Mouse (Mus musculus): ENCODE measurements around the gene St6gal1. TPM values are rescaled to one million over a fixed set of nuclear protein-coding genes. Genes with fewer than 3 reads are reported as not detected.

The St6gal1 gene
- polyA plus RNA-seq, 1 experiment from 2014 or later: 7.7 TPM

GRCm38 (mm10) chr16:23288103-23288502 is 63.6 kb downstream of the St6gal1 start:
- no peak overlapping the region for H3K9ac ChIP-seq (ENCODE audit: low read length)
- H3K36me3 ChIP-seq (ENCODE audit: control insufficient read depth, insufficient read depth, low read length): no peaks in the 10 kb centered on the region
- no peak overlapping the region for H3K27ac ChIP-seq (replicated peaks)
- TF ChIP-seq EP300 (optimal IDR thresholded peaks at IDR 0.05) (no peak), CTCF (IDR thresholded peaks at IDR 0.05; ENCODE audit: low read depth) (no peak)
- no peaks in the 10 kb centered on the region for H3K27me3 ChIP-seq (ENCODE audit: control insufficient read depth, insufficient read depth, low read length)
- 97% methylated on average over 9 of the region's 9 CpGs for WGBS
- H3K4me3 ChIP-seq (ENCODE audit: low read depth, low read length): no peak overlapping the region
- ATAC-seq (ENCODE audit: low FRiP score, low TSS enrichment): no peak
- no peak for DNase-seq (ENCODE audit: low spot score)
- no peaks in the 10 kb centered on the region for H3K9me3 ChIP-seq (ENCODE audit: control insufficient read depth, low read length)
- H3K4me2 ChIP-seq (replicated peaks; ENCODE audit: low read depth): no peak overlapping the region
- H3K4me1 ChIP-seq (replicated peaks; ENCODE audit: control insufficient read depth, insufficient read depth): no peaks in the 10 kb centered on the region

- ATAC-seq (ENCODE audit: low FRiP score, low TSS enrichment): no peak
- 94% methylated on average over 6 of the region's 6 CpGs for WGBS
These were observed 64.9 kb downstream of the St6gal1 start for GRCm38 (mm10) chr16:23289424-23289823.

GRCm38 (mm10) chr16:23290171-23290570 is 65.6 kb downstream of the St6gal1 start:
- ATAC-seq (ENCODE audit: low FRiP score, low TSS enrichment): no peak
- no peak overlapping the region for H3K27ac ChIP-seq (replicated peaks)

More at GRCm38 (mm10) chr16:23289424-23289823, 64.9 kb downstream of the St6gal1 start:
- no peak overlapping the region for H3K9ac ChIP-seq (ENCODE audit: low read length)
- H3K36me3 ChIP-seq (ENCODE audit: control insufficient read depth, insufficient read depth, low read length): no peaks in the 10 kb centered on the region
- no peak overlapping the region for H3K4me2 ChIP-seq (replicated peaks; ENCODE audit: low read depth)
- H3K27ac ChIP-seq (replicated peaks): no peak overlapping the region
- H3K4me3 ChIP-seq (ENCODE audit: low read depth, low read length): no peak overlapping the region
- TF ChIP-seq EP300 (optimal IDR thresholded peaks at IDR 0.05) (no peak), CTCF (IDR thresholded peaks at IDR 0.05; ENCODE audit: low read depth) (no peak)
- H3K4me1 ChIP-seq (replicated peaks; ENCODE audit: control insufficient read depth, insufficient read depth): no peaks in the 10 kb centered on the region
- no peak for DNase-seq (ENCODE audit: low spot score)
- H3K9me3 ChIP-seq (ENCODE audit: control insufficient read depth, low read length): no peaks in the 10 kb centered on the region
- no peaks in the 10 kb centered on the region for H3K27me3 ChIP-seq (ENCODE audit: control insufficient read depth, insufficient read depth, low read length)

GRCm38 (mm10) chr16:23291521-23291920 is 67.0 kb downstream of the St6gal1 start:
- no peak overlapping the region for H3K9ac ChIP-seq (ENCODE audit: low read length)
- H3K9me3 ChIP-seq (ENCODE audit: control insufficient read depth, low read length): no peaks in the 10 kb centered on the region
- no peak; the same call in 1 of the 2 replicates for ATAC-seq (ENCODE audit: low FRiP score, low TSS enrichment)
- TF ChIP-seq CTCF (IDR thresholded peaks at IDR 0.05; ENCODE audit: low read depth) (no peak), EP300 (optimal IDR thresholded peaks at IDR 0.05) (no peak)
- no peak overlapping the region for H3K4me2 ChIP-seq (replicated peaks; ENCODE audit: low read depth)
- 40% methylated on average over 5 of the region's 5 CpGs for WGBS
- H3K4me3 ChIP-seq (ENCODE audit: low read depth, low read length): no peak overlapping the region
- DNase-seq (ENCODE audit: low spot score): no peak
- no peaks in the 10 kb centered on the region for H3K27me3 ChIP-seq (ENCODE audit: control insufficient read depth, insufficient read depth, low read length)
- H3K36me3 ChIP-seq (ENCODE audit: control insufficient read depth, insufficient read depth, low read length): no peaks in the 10 kb centered on the region
- H3K4me1 ChIP-seq (replicated peaks; ENCODE audit: control insufficient read depth, insufficient read depth): no peaks in the 10 kb centered on the region
- H3K27ac ChIP-seq (replicated peaks): no peak overlapping the region

More at GRCm38 (mm10) chr16:23290171-23290570, 65.6 kb downstream of the St6gal1 start:
- WGBS: 88% methylated on average over 9 of the region's 9 CpGs
- Histone ChIP-seq H3K4me1 (replicated peaks; ENCODE audit: control insufficient read depth, insufficient read depth) (no peaks in the 10 kb centered on the region), H3K9me3 (ENCODE audit: control insufficient read depth, low read length) (no peaks in the 10 kb centered on the region), H3K4me2 (replicated peaks; ENCODE audit: low read depth) (no peak overlapping the region), H3K9ac (ENCODE audit: low read length) (no peak overlapping the region), H3K4me3 (ENCODE audit: low read depth, low read length) (no peak overlapping the region), H3K27me3 (ENCODE audit: control insufficient read depth, insufficient read depth, low read length) (no peaks in the 10 kb centered on the region), H3K36me3 (ENCODE audit: control insufficient read depth, insufficient read depth, low read length) (no peaks in the 10 kb centered on the region)
- TF ChIP-seq CTCF (IDR thresholded peaks at IDR 0.05; ENCODE audit: low read depth) (no peak), EP300 (optimal IDR thresholded peaks at IDR 0.05) (no peak)
- DNase-seq (ENCODE audit: low spot score): no peak

GRCm38 (mm10) chr16:23294236-23294635 is 69.7 kb downstream of the St6gal1 start:
- WGBS: 75% methylated on average over 3 of the region's 3 CpGs
- ATAC-seq (ENCODE audit: low FRiP score, low TSS enrichment) (no peak), DNase-seq (ENCODE audit: low spot score) (no peak)
- TF ChIP-seq CTCF (IDR thresholded peaks at IDR 0.05; ENCODE audit: low read depth) (no peak), EP300 (optimal IDR thresholded peaks at IDR 0.05) (no peak)
- Histone ChIP-seq H3K9ac (ENCODE audit: low read length) (no peak overlapping the region), H3K9me3 (ENCODE audit: control insufficient read depth, low read length) (no peaks in the 10 kb centered on the region), H3K4me1 (replicated peaks; ENCODE audit: control insufficient read depth, insufficient read depth) (no peaks in the 10 kb centered on the region), H3K27me3 (ENCODE audit: control insufficient read depth, insufficient read depth, low read length) (no peaks in the 10 kb centered on the region), H3K27ac (replicated peaks) (no peak overlapping the region), H3K4me3 (ENCODE audit: low read depth, low read length) (no peak overlapping the region), H3K4me2 (replicated peaks; ENCODE audit: low read depth) (no peak overlapping the region), H3K36me3 (ENCODE audit: control insufficient read depth, insufficient read depth, low read length) (no peaks in the 10 kb centered on the region)

GRCm38 (mm10) chr16:23294747-23295146 is 70.2 kb downstream of the St6gal1 start:
- H3K4me1 ChIP-seq (replicated peaks; ENCODE audit: control insufficient read depth, insufficient read depth): no peaks in the 10 kb centered on the region
- no peaks in the 10 kb centered on the region for H3K36me3 ChIP-seq (ENCODE audit: control insufficient read depth, insufficient read depth, low read length)
- TF ChIP-seq CTCF (IDR thresholded peaks at IDR 0.05; ENCODE audit: low read depth): no peak
- TF ChIP-seq EP300 (optimal IDR thresholded peaks at IDR 0.05): no peak
- no peak overlapping the region for H3K4me2 ChIP-seq (replicated peaks; ENCODE audit: low read depth)
- no peaks in the 10 kb centered on the region for H3K9me3 ChIP-seq (ENCODE audit: control insufficient read depth, low read length)
- no peaks in the 10 kb centered on the region for H3K27me3 ChIP-seq (ENCODE audit: control insufficient read depth, insufficient read depth, low read length)
- no peak for DNase-seq (ENCODE audit: low spot score)
- H3K4me3 ChIP-seq (ENCODE audit: low read depth, low read length): no peak overlapping the region
- no peak overlapping the region for H3K9ac ChIP-seq (ENCODE audit: low read length)
- H3K27ac ChIP-seq (replicated peaks): no peak overlapping the region
- WGBS: 93% methylated on average over 6 of the region's 6 CpGs
- no peak for ATAC-seq (ENCODE audit: low FRiP score, low TSS enrichment)

Data from stomach, postnatal 0 days (tissue).